Mouse (Mus musculus) central nervous system, embryonic 14 days (tissue): ENCODE data around the gene Alpk1. TPM values are rescaled to one million over a fixed set of nuclear protein-coding genes. Genes with fewer than 3 reads are reported as not detected.

Source experiments
- polyA plus RNA-seq: library from polyadenylated mRNA; depleted of rRNA; stranded (reverse); fragments of >200 nt; gene quantifications from 2 replicates; pipeline ENCODE4 v1.2.3, GENCODE M21; 2012; rRNA removed

The Alpk1 gene
- 3.2 TPM in 2 replicates for polyA plus RNA-seq

DNA sequence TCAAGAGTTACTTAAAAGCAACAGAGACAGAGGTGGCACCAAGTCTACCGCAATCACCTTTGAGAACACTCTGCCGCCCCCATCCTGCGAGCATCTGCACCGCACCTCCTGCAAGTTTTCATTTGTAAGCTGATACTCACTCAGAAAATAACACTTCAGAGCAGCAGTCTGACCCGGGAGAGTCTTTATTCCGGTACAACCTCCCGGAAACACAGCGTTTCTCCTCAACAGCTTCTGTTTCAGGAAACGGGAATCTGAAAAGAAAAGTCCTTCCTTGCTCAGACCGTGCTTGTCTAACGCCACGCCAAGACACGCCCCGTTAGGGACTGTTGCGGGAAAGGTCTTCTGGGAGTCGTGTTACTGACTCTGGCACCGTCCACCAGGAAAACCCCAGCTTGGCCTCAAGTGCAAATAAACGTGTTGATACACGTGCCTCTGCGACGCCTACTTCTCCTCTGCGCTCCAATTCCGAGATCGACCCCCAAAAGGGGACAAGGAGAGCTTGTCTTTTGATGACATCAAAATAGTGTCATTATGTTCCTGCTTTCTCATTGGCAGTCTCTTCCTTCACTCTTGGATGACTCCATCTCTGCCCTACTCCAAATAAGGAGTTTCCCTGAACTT is at the start of gene Alpk1:
Gene Alpk1, minus strand, starts transcription at position 507 of the 624 bp plus-strand sequence.

DNA sequence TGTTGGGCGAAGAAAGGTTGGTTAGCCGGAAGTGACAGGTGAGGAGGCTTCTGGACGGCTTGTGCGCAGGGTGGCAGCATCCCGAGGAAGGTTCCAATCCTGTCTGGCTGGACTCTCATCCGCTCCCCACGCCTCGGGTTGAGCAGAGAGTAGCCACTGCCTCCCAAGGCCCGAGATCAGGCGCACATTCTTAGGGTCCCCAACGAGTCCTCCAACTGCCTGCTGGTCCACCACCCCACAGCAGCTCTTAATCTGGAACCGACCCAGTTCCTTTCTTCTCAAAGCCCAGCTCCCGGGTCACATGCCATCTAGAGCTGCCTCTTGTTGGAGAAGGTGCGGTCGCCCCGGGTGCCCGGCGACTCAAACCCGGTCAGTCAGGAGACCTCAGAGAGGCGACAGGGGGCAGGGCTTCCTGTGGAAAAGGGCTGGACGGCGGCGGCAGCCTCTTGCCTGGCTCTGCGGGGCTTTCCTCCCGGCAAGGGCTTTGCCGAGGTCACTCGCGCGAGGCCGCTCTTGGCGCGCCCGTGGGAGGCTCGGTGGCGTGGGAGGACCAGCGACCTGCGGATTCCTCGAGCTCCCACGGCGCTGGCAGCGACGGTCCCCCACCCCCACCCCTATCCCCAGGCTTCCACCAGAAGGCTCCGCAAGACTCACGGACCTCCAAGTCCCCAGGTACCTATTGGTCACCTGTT is 9.3 kb upstream of the Alpk1 start, which contains the start of gene Tifa:
Gene Tifa, plus strand, starts transcription at position 306 of the 692 bp plus-strand sequence.

DNA sequence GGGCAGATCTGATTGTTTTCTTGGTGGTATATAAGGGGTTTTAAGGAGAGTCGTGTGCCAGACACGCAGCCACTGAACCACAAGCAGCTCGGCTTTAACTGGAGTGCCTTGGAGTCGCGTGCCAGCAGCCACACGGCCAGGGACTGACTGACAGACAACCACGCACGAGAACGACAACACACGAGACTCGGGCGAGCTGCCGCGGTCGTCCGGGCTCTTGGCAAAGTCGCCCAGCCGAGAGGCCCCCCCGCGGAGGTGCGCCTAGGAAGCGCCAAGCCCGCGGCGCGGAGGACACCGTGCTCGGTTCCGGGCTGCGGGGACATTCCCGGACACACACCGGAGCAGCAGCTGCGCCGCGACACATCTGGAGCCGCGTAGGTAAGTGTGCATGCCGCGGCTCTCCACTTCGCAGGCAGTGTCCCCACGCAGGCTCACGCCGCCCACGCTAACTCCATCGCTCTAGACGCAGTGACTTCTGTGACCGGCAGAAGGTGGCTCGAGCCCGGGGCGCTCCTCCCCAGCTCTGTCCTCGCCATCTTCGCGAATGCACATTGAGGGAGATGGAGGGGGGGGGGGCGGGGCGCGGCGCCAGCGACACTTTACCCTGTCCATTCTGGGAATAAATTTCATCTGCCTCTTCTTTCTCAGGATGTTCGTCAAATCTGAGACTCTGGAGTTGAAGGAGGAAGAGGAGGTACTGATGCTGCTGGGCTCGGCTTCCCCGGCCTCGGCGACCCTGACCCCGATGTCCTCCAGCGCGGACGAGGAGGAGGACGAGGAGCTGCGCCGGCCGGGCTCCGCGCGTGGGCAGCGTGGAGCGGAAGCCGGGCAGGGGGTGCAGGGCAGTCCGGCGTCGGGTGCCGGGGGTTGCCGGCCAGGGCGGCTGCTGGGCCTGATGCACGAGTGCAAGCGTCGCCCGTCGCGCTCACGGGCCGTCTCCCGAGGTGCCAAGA is 147.0 kb downstream of the Alpk1 start, which contains the start of gene Neurog2:
Gene Neurog2, plus strand, starts transcription at position 56 of the 953 bp plus-strand sequence.

Other genes starting within 250 kb of the Alpk1 start
- gene Larp7, start 227.2 kb downstream of the Alpk1 start, polyA plus RNA-seq, result 29.2 and 29.5 TPM in 2 replicates
- 11.1 and 12.1 TPM in 2 replicates for gene Zgrf1, start 227.0 kb downstream of the Alpk1 start, polyA plus RNA-seq
- gene Neurog2, start 147.4 kb downstream of the Alpk1 start, polyA plus RNA-seq, result 51.6 and 114 TPM in 2 replicates
- 3.0 and 4.0 TPM in 2 replicates for gene Tifa, start 9.3 kb upstream of the Alpk1 start, polyA plus RNA-seq
- gene Ap1ar, start 57.0 kb upstream of the Alpk1 start, polyA plus RNA-seq, result 64.7 and 71.9 TPM in 2 replicates
- 5.9 and 6.3 TPM in 2 replicates for gene Fam241a, start 115.8 kb upstream of the Alpk1 start, polyA plus RNA-seq